Mouse (Mus musculus): ENCODE measurements around the gene Letm1. TPM values are rescaled to one million over a fixed set of nuclear protein-coding genes. Genes with fewer than 3 reads are reported as not detected.
A peak's percentile ranks its signal among the peaks of the same experiment; 100 is the strongest.

The Letm1 gene
- polyA plus RNA-seq (2015; fragmentation: Nextera tagmentation; extraction: Ambion mirVana) = 49.9 and 51.8 TPM in 2 replicates

GRCm38 (mm10) chr5:33782345-33782998, at the start of gene Letm1:
Gene Letm1 (minus strand): TSS chr5:33782817.
- under 1% methylated on average over 65 of the region's 65 CpGs for WGBS
- H3K4me3 ChIP-seq (replicated peaks) = peak within 1 kb of the TSS; percentile 70
- ATAC-seq (ENCODE audit: insufficient number of reproducible peaks, low FRiP score, low TSS enrichment, low read depth) = peak; percentile 100

GRCm38 (mm10) chr5:33830832-33831231, 48.2 kb upstream of the Letm1 start:
- Histone ChIP-seq H3K9me3 (replicated peaks) (no peaks in the 10 kb centered on the region), H3K36me3 (no peaks in the 10 kb centered on the region), H3K4me2 (replicated peaks) (no peak overlapping the region), H3K27ac (replicated peaks) (no peak overlapping the region), H3K4me1 (no peaks in the 10 kb centered on the region), H3K9ac (no peak overlapping the region), H3K27me3 (no peaks in the 10 kb centered on the region), H3K4me3 (replicated peaks) (no peak overlapping the region)
- 73% methylated on average over 1 of the region's 1 CpGs for WGBS
- ATAC-seq (ENCODE audit: insufficient number of reproducible peaks, low FRiP score, low TSS enrichment, low read depth) = no peak

More at GRCm38 (mm10) chr5:33782345-33782998, at the start of gene Letm1:
- Histone ChIP-seq H3K9ac (peak within 1 kb of the TSS; percentile 54), H3K27me3 (no peaks in the 10 kb centered on the region), H3K9me3 (replicated peaks) (no peaks in the 10 kb centered on the region), H3K27ac (replicated peaks) (peak within 1 kb of the TSS; percentile 79), H3K4me2 (replicated peaks) (peak within 1 kb of the TSS; percentile 81), H3K36me3 (peaks cover 5% of the 10 kb centered on the region), H3K4me1 (peaks cover 17% of the 10 kb centered on the region)

- 89% methylated on average over 3 of the region's 3 CpGs for WGBS
- Histone ChIP-seq H3K4me2 (replicated peaks) (no peak overlapping the region), H3K27ac (replicated peaks) (no peak overlapping the region), H3K9me3 (replicated peaks) (no peaks in the 10 kb centered on the region), H3K4me1 (no peaks in the 10 kb centered on the region), H3K9ac (no peak overlapping the region), H3K27me3 (no peaks in the 10 kb centered on the region), H3K4me3 (replicated peaks) (no peak overlapping the region), H3K36me3 (no peaks in the 10 kb centered on the region)
- no peak for ATAC-seq (ENCODE audit: insufficient number of reproducible peaks, low FRiP score, low TSS enrichment, low read depth)
Measured at GRCm38 (mm10) chr5:33829958-33830357, 47.3 kb upstream of the Letm1 start.

- Histone ChIP-seq H3K36me3 (no peaks in the 10 kb centered on the region), H3K4me2 (replicated peaks) (no peak overlapping the region), H3K4me1 (peaks cover 2% of the 10 kb centered on the region; the same call in 1 of the 2 replicates), H3K27me3 (no peaks in the 10 kb centered on the region), H3K9ac (no peak overlapping the region), H3K27ac (replicated peaks) (no peak overlapping the region), H3K9me3 (replicated peaks) (no peaks in the 10 kb centered on the region), H3K4me3 (replicated peaks) (no peak overlapping the region)
- WGBS = 73% methylated on average over 8 of the region's 8 CpGs
- no peak for ATAC-seq (ENCODE audit: insufficient number of reproducible peaks, low FRiP score, low TSS enrichment, low read depth)
Measured at GRCm38 (mm10) chr5:33828107-33828506, 45.5 kb upstream of the Letm1 start.

GRCm38 (mm10) chr5:33826001-33826400, 43.4 kb upstream of the Letm1 start:
- H3K4me2 ChIP-seq (replicated peaks) = no peak overlapping the region
- H3K4me3 ChIP-seq (replicated peaks) = no peak overlapping the region
- H3K9ac ChIP-seq = no peak overlapping the region
- ATAC-seq (ENCODE audit: insufficient number of reproducible peaks, low FRiP score, low TSS enrichment, low read depth) = no peak
- no peaks in the 10 kb centered on the region for H3K36me3 ChIP-seq
- peaks cover 12% of the 10 kb centered on the region for H3K4me1 ChIP-seq
- no peaks in the 10 kb centered on the region for H3K9me3 ChIP-seq (replicated peaks)
- H3K27me3 ChIP-seq = no peaks in the 10 kb centered on the region
- H3K27ac ChIP-seq (replicated peaks) = no peak overlapping the region

GRCm38 (mm10) chr5:33822456-33822855, 39.8 kb upstream of the Letm1 start:
- no peaks in the 10 kb centered on the region for H3K27me3 ChIP-seq
- H3K36me3 ChIP-seq = no peaks in the 10 kb centered on the region
- no peak overlapping the region for H3K27ac ChIP-seq (replicated peaks)
- no peak overlapping the region for H3K9ac ChIP-seq
- H3K9me3 ChIP-seq (replicated peaks) = no peaks in the 10 kb centered on the region
- no peak for ATAC-seq (ENCODE audit: insufficient number of reproducible peaks, low FRiP score, low TSS enrichment, low read depth)
- 19% methylated on average over 3 of the region's 3 CpGs for WGBS
- H3K4me1 ChIP-seq = peaks cover 24% of the 10 kb centered on the region
- peak overlapping the region; percentile 99; the same call in 1 of the 2 replicates for H3K4me3 ChIP-seq (replicated peaks)
- H3K4me2 ChIP-seq (replicated peaks) = peak overlapping the region; percentile 57

- Histone ChIP-seq H3K36me3 (no peaks in the 10 kb centered on the region), H3K27ac (replicated peaks) (no peak overlapping the region), H3K9me3 (replicated peaks) (no peaks in the 10 kb centered on the region), H3K4me1 (peaks cover 24% of the 10 kb centered on the region), H3K4me3 (replicated peaks) (peak overlapping the region; percentile 99), H3K27me3 (no peaks in the 10 kb centered on the region), H3K9ac (peak overlapping the region; percentile 94), H3K4me2 (replicated peaks) (peak overlapping the region; percentile 57)
- no peak for ATAC-seq (ENCODE audit: insufficient number of reproducible peaks, low FRiP score, low TSS enrichment, low read depth)
- 30% methylated on average over 2 of the region's 2 CpGs for WGBS
Measured at GRCm38 (mm10) chr5:33821901-33822427, 39.3 kb upstream of the Letm1 start.

- H3K9me3 ChIP-seq (replicated peaks) = no peaks in the 10 kb centered on the region
- H3K4me3 ChIP-seq (replicated peaks) = peak overlapping the region; percentile 99
- under 1% methylated on average over 119 of the region's 121 CpGs for WGBS
- peak overlapping the region; percentile 94 for H3K9ac ChIP-seq
- 0 out of 2 replicates have a peak, but pooled peaks have one; percentile 30 for ATAC-seq (ENCODE audit: insufficient number of reproducible peaks, low FRiP score, low TSS enrichment, low read depth)
- H3K27ac ChIP-seq (replicated peaks) = peak overlapping the region; percentile 94
- no peaks in the 10 kb centered on the region for H3K36me3 ChIP-seq
- H3K4me1 ChIP-seq = peaks cover 24% of the 10 kb centered on the region
- H3K4me2 ChIP-seq (replicated peaks) = peak overlapping the region; percentile 57
- no peaks in the 10 kb centered on the region for H3K27me3 ChIP-seq
Measured at GRCm38 (mm10) chr5:33820733-33821621, 38.4 kb upstream of the Letm1 start.

GRCm38 (mm10) chr5:33819876-33820732, 37.5 kb upstream of the Letm1 start, which contains the start of gene Nsd2:
Gene Nsd2 (plus strand): TSS chr5:33820725.
- Histone ChIP-seq H3K27ac (replicated peaks) (peak within 1 kb of the TSS; percentile 94), H3K4me1 (peaks cover 24% of the 10 kb centered on the region), H3K9me3 (replicated peaks) (no peaks in the 10 kb centered on the region), H3K36me3 (no peaks in the 10 kb centered on the region), H3K4me3 (replicated peaks) (peak within 1 kb of the TSS; percentile 99), H3K9ac (peak within 1 kb of the TSS; percentile 94), H3K27me3 (no peaks in the 10 kb centered on the region), H3K4me2 (replicated peaks) (peak within 1 kb of the TSS; percentile 81)
- peak; percentile 91 for ATAC-seq (ENCODE audit: insufficient number of reproducible peaks, low FRiP score, low TSS enrichment, low read depth)
- WGBS = under 1% methylated on average over 111 of the region's 136 CpGs

GRCm38 (mm10) chr5:33819141-33819875, 36.7 kb upstream of the Letm1 start:
- H3K9me3 ChIP-seq (replicated peaks) = no peaks in the 10 kb centered on the region
- H3K27ac ChIP-seq (replicated peaks) = peak overlapping the region; percentile 94
- peak overlapping the region; percentile 99 for H3K4me3 ChIP-seq (replicated peaks)
- peak overlapping the region; percentile 72 for H3K9ac ChIP-seq
- no peaks in the 10 kb centered on the region for H3K27me3 ChIP-seq
- peaks cover 24% of the 10 kb centered on the region for H3K4me1 ChIP-seq
- WGBS = 6% methylated on average over 9 of the region's 9 CpGs
- H3K4me2 ChIP-seq (replicated peaks) = peak overlapping the region; percentile 81
- ATAC-seq (ENCODE audit: insufficient number of reproducible peaks, low FRiP score, low TSS enrichment, low read depth) = no peak
- H3K36me3 ChIP-seq = no peaks in the 10 kb centered on the region
